Mouse (Mus musculus): Measurements from ENCODE around the gene Srsf7. TPM values are rescaled to one million over a fixed set of nuclear protein-coding genes. Genes with fewer than 3 reads are reported as not detected.
"Not testable (repeated sequence)": the region's sequence is repeated elsewhere in the genome, so short reads cannot be mapped to it uniquely, and the experiment has no call there.

The Srsf7 gene
- polyA plus RNA-seq, 1 experiment from 2014 or later: 422 TPM

- no peak for ATAC-seq (replicated peaks; ENCODE audit: low FRiP score, low read depth)
- Histone ChIP-seq H3K4me3 (replicated peaks; ENCODE audit: low read depth, low read length) (no peak overlapping the region), H3K27ac (no peak overlapping the region), H3K4me1 (replicated peaks; ENCODE audit: insufficient read depth, low read length) (no peaks in the 10 kb centered on the region), H3K9me3 (replicated peaks; ENCODE audit: low read length) (no peaks in the 10 kb centered on the region), H3K27me3 (ENCODE audit: insufficient read depth, low read length) (no peaks in the 10 kb centered on the region), H3K4me2 (ENCODE audit: low read length) (no peak overlapping the region), H3K36me3 (ENCODE audit: insufficient read depth, low read length) (peaks cover 30% of the 10 kb centered on the region), H3K9ac (ENCODE audit: low read depth, low read length) (no peak overlapping the region)
- whole genome bisulfite sequencing: 83% methylated on average over 5 of the region's 5 CpGs
- no peak for DNase-seq (ENCODE audit: low spot score)
- no peak for TF ChIP-seq CTCF (IDR thresholded peaks at IDR 0.05; ENCODE audit: low read depth)
Observed at GRCm38 (mm10) chr17:80237475-80237874, 30.4 kb upstream of the Srsf7 start.

GRCm38 (mm10) chr17:80236805-80237204, 29.7 kb upstream of the Srsf7 start:
- H3K27me3 ChIP-seq (ENCODE audit: insufficient read depth, low read length): no peaks in the 10 kb centered on the region
- whole genome bisulfite sequencing: 89% methylated on average over 3 of the region's 3 CpGs
- DNase-seq (ENCODE audit: low spot score) (no peak), ATAC-seq (replicated peaks; ENCODE audit: low FRiP score, low read depth) (no peak)
- H3K4me1 ChIP-seq (replicated peaks; ENCODE audit: insufficient read depth, low read length): no peaks in the 10 kb centered on the region
- no peak overlapping the region for H3K4me3 ChIP-seq (replicated peaks; ENCODE audit: low read depth, low read length)
- no peaks in the 10 kb centered on the region for H3K9me3 ChIP-seq (replicated peaks; ENCODE audit: low read length)
- no peak overlapping the region for H3K9ac ChIP-seq (ENCODE audit: low read depth, low read length)
- peaks cover 25% of the 10 kb centered on the region for H3K36me3 ChIP-seq (ENCODE audit: insufficient read depth, low read length)
- no peak overlapping the region for H3K4me2 ChIP-seq (ENCODE audit: low read length)
- H3K27ac ChIP-seq: no peak overlapping the region
- no peak for TF ChIP-seq CTCF (IDR thresholded peaks at IDR 0.05; ENCODE audit: low read depth)

- no peak for ATAC-seq (replicated peaks; ENCODE audit: low FRiP score, low read depth)
- no peak for DNase-seq (ENCODE audit: low spot score)
- H3K4me1 ChIP-seq (replicated peaks; ENCODE audit: insufficient read depth, low read length): no peaks in the 10 kb centered on the region
- no peaks in the 10 kb centered on the region for H3K27me3 ChIP-seq (ENCODE audit: insufficient read depth, low read length)
- no peak overlapping the region for H3K27ac ChIP-seq
- H3K9ac ChIP-seq (ENCODE audit: low read depth, low read length): no peak overlapping the region
- H3K4me2 ChIP-seq (ENCODE audit: low read length): no peak overlapping the region
- no peak for TF ChIP-seq CTCF (IDR thresholded peaks at IDR 0.05; ENCODE audit: low read depth)
- no peaks in the 10 kb centered on the region for H3K9me3 ChIP-seq (replicated peaks; ENCODE audit: low read length)
- H3K36me3 ChIP-seq (ENCODE audit: insufficient read depth, low read length): peaks cover 17% of the 10 kb centered on the region
- WGBS: 66% methylated on average over 3 of the region's 3 CpGs
- no peak overlapping the region for H3K4me3 ChIP-seq (replicated peaks; ENCODE audit: low read depth, low read length)
Observed at GRCm38 (mm10) chr17:80235477-80235876, 28.4 kb upstream of the Srsf7 start.

GRCm38 (mm10) chr17:80234376-80234775, 27.3 kb upstream of the Srsf7 start:
- ATAC-seq (replicated peaks; ENCODE audit: low FRiP score, low read depth) (no peak), DNase-seq (ENCODE audit: low spot score) (no peak)
- Histone ChIP-seq H3K9me3 (replicated peaks; ENCODE audit: low read length) (no peaks in the 10 kb centered on the region), H3K4me3 (replicated peaks; ENCODE audit: low read depth, low read length) (no peak overlapping the region), H3K27ac (no peak overlapping the region), H3K4me1 (replicated peaks; ENCODE audit: insufficient read depth, low read length) (no peaks in the 10 kb centered on the region), H3K36me3 (ENCODE audit: insufficient read depth, low read length) (peaks cover 8% of the 10 kb centered on the region; the same call in 1 of the 2 replicates), H3K27me3 (ENCODE audit: insufficient read depth, low read length) (no peaks in the 10 kb centered on the region), H3K9ac (ENCODE audit: low read depth, low read length) (no peak overlapping the region), H3K4me2 (ENCODE audit: low read length) (no peak overlapping the region)
- no peak for TF ChIP-seq CTCF (IDR thresholded peaks at IDR 0.05; ENCODE audit: low read depth)
- WGBS: 60% methylated on average over 7 of the region's 7 CpGs

GRCm38 (mm10) chr17:80233844-80234243, 26.7 kb upstream of the Srsf7 start:
- no peak overlapping the region for H3K4me3 ChIP-seq (replicated peaks; ENCODE audit: low read depth, low read length)
- H3K4me2 ChIP-seq (ENCODE audit: low read length): no peak overlapping the region
- no peaks in the 10 kb centered on the region for H3K27me3 ChIP-seq (ENCODE audit: insufficient read depth, low read length)
- no peaks in the 10 kb centered on the region for H3K9me3 ChIP-seq (replicated peaks; ENCODE audit: low read length)
- 0 out of 2 replicates have a peak, but pooled peaks cover 4% of the 10 kb centered on the region for H3K36me3 ChIP-seq (ENCODE audit: insufficient read depth, low read length)
- H3K4me1 ChIP-seq (replicated peaks; ENCODE audit: insufficient read depth, low read length): no peaks in the 10 kb centered on the region
- no peak for DNase-seq (ENCODE audit: low spot score)
- H3K27ac ChIP-seq: no peak overlapping the region
- no peak overlapping the region for H3K9ac ChIP-seq (ENCODE audit: low read depth, low read length)
- TF ChIP-seq CTCF (IDR thresholded peaks at IDR 0.05; ENCODE audit: low read depth): no peak
- WGBS: 93% methylated on average over 5 of the region's 5 CpGs
- ATAC-seq (replicated peaks; ENCODE audit: low FRiP score, low read depth): no peak

GRCm38 (mm10) chr17:80229396-80229795, 22.3 kb upstream of the Srsf7 start:
- 74% methylated on average over 2 of the region's 2 CpGs for WGBS
- TF ChIP-seq CTCF (IDR thresholded peaks at IDR 0.05; ENCODE audit: low read depth): no peak
- ATAC-seq (replicated peaks; ENCODE audit: low FRiP score, low read depth): no peak

GRCm38 (mm10) chr17:80225142-80225541, 18.0 kb upstream of the Srsf7 start:
- Histone ChIP-seq H3K9ac (ENCODE audit: low read depth, low read length) (peak overlapping the region; percentile 64; the same call in 1 of the 2 replicates), H3K4me2 (ENCODE audit: low read length) (peak overlapping the region; percentile 55), H3K4me3 (replicated peaks; ENCODE audit: low read depth, low read length) (peak overlapping the region; percentile 51)
- H3K27ac ChIP-seq; H3K9me3 ChIP-seq (replicated peaks; ENCODE audit: low read length); ATAC-seq (replicated peaks; ENCODE audit: low FRiP score, low read depth); H3K36me3 ChIP-seq (ENCODE audit: insufficient read depth, low read length); DNase-seq (ENCODE audit: low spot score); H3K27me3 ChIP-seq (ENCODE audit: insufficient read depth, low read length); H3K4me1 ChIP-seq (replicated peaks; ENCODE audit: insufficient read depth, low read length): not testable (repeated sequence)
- WGBS: 45% methylated on average over 4 of the region's 5 CpGs

More at GRCm38 (mm10) chr17:80229396-80229795, 22.3 kb upstream of the Srsf7 start:
- no peak overlapping the region for H3K27ac ChIP-seq
- no peaks in the 10 kb centered on the region for H3K27me3 ChIP-seq (ENCODE audit: insufficient read depth, low read length)
- DNase-seq (ENCODE audit: low spot score): no peak
- no peaks in the 10 kb centered on the region for H3K9me3 ChIP-seq (replicated peaks; ENCODE audit: low read length)
- H3K36me3 ChIP-seq (ENCODE audit: insufficient read depth, low read length): no peaks in the 10 kb centered on the region
- no peak overlapping the region for H3K9ac ChIP-seq (ENCODE audit: low read depth, low read length)
- H3K4me1 ChIP-seq (replicated peaks; ENCODE audit: insufficient read depth, low read length): no peaks in the 10 kb centered on the region
- H3K4me2 ChIP-seq (ENCODE audit: low read length): no peak overlapping the region
- no peak overlapping the region for H3K4me3 ChIP-seq (replicated peaks; ENCODE audit: low read depth, low read length)
